Comparison of ENCODE assay signal across 8 mouse cellular contexts in the genomic region with DNA sequence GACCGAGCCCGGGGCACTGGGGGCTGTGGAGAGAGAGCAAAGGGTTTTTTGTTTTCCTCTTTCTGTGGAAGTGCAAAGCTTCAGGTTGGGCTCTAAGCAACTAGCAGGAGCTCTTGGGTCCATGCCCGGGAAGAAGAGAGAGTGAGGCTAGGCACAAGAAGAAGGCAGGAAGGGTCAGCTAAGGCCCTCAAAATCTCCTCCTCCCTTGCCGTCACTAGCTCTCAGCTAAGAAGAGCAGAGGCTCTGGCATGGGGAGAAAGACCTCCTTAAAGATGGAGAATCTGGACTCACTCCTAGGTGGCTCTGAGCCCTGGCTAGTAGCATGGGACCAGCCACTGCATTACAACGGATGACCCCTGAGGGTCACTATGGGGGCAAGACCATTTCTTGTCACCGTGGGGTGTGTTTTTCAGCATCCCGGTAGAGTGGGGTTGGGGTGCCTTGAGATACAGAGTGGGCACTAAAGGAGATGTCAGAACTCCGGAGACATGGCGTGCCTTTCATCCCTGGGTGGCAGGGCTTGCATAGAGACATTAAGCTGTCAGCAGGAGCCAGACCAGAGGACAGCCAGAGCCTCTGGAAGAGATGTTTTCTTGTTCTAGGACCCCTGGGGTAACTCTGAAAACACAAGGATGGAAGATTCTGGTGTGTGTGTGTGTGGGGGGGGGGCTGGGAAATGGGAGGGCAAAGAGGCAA. TPM values are rescaled to one million over a fixed set of nuclear protein-coding genes. Genes with fewer than 3 reads are reported as not detected.
DNase-seq lines count a peak whose midpoint lies in the region; ATAC-seq and TF ChIP-seq lines count a peak whose summit lies in the region.

No protein-coding gene starts in this region.

- no peaks in the 10 kb centered on the region for H3K36me3 ChIP-seq in megakaryocyte, embryonic 14.5 days (replicated peaks; ENCODE audit: low read length)
- H3K36me3 ChIP-seq in hindbrain, embryonic 16.5 days (ENCODE audit: control insufficient read depth, insufficient read depth, low read length) = no peaks in the 10 kb centered on the region
- no peaks in the 10 kb centered on the region for H3K36me3 ChIP-seq in lung, embryonic 14.5 days (ENCODE audit: insufficient read depth)

- no peak overlapping the region for H3K9ac ChIP-seq in hindbrain, embryonic 16.5 days (ENCODE audit: low read depth, low read length)
- no peak overlapping the region for H3K9ac ChIP-seq in lung, embryonic 14.5 days

- peaks cover 72% of the 10 kb centered on the region for H3K4me1 ChIP-seq in megakaryocyte, embryonic 14.5 days
- peaks cover 6% of the 10 kb centered on the region for H3K4me1 ChIP-seq in hindbrain, embryonic 16.5 days (ENCODE audit: control insufficient read depth, insufficient read depth, low read depth, low read length)
- H3K4me1 ChIP-seq in lung, embryonic 14.5 days (ENCODE audit: insufficient read depth) = peaks cover 48% of the 10 kb centered on the region

- H3K4me3 ChIP-seq in megakaryocyte, embryonic 14.5 days (replicated peaks) = peak overlapping the region; percentile 33
- H3K4me3 ChIP-seq in hindbrain, embryonic 16.5 days (ENCODE audit: low read length) = no peak overlapping the region
- no peak overlapping the region for H3K4me3 ChIP-seq in lung, embryonic 14.5 days (ENCODE audit: low read depth, low read length)

- peak; percentile 46 for DNase-seq in cerebellum, adult 9-10 months
- no peak for DNase-seq in cerebellum, postnatal 4 days (ENCODE audit: low spot score in 2 of 2)
- peak; percentile 64 for DNase-seq in lung, embryonic 14.5 days
- DNase-seq in spleen, postnatal 14 days (ENCODE audit: low spot score in 2 of 2) = no peak

- TF ChIP-seq CTCF in lung, embryonic 14.5 days (IDR thresholded peaks at IDR 0.05; ENCODE audit: low read depth) = no peak

- H3K27me3 ChIP-seq in megakaryocyte, embryonic 14.5 days (replicated peaks) = peaks cover 79% of the 10 kb centered on the region
- no peaks in the 10 kb centered on the region for H3K27me3 ChIP-seq in hindbrain, embryonic 16.5 days (replicated peaks; ENCODE audit: control insufficient read depth, insufficient read depth, low read length)
- no peaks in the 10 kb centered on the region for H3K27me3 ChIP-seq in lung, embryonic 14.5 days (ENCODE audit: insufficient read depth, low read length)

- ATAC-seq in megakaryocyte, adult 5-6 weeks (ENCODE audit: poor library complexity, severe bottlenecking) = no peak
- 0 out of 2 replicates have a peak, but pooled peaks have one; percentile 26 for ATAC-seq in hindbrain, embryonic 16.5 days
- ATAC-seq in lung, embryonic 14.5 days (ENCODE audit: insufficient read depth) = peak; percentile 13
- no peak for ATAC-seq in monocyte, adult 5-6 weeks (replicated peaks; ENCODE audit: insufficient number of reproducible peaks, low FRiP score, low TSS enrichment, poor library complexity, severe bottlenecking)

- no peak overlapping the region for H3K4me2 ChIP-seq in hindbrain, embryonic 16.5 days (ENCODE audit: low read length)
- peak overlapping the region; percentile 15; the same call in 1 of the 2 replicates for H3K4me2 ChIP-seq in lung, embryonic 14.5 days

- no peaks in the 10 kb centered on the region for H3K9me3 ChIP-seq in megakaryocyte, embryonic 14.5 days
- no peaks in the 10 kb centered on the region for H3K9me3 ChIP-seq in hindbrain, embryonic 16.5 days (ENCODE audit: control insufficient read depth, low read length)
- H3K9me3 ChIP-seq in lung, embryonic 14.5 days (ENCODE audit: low read depth, low read length) = no peaks in the 10 kb centered on the region

- peak overlapping the region; percentile 32; the same call in 1 of the 2 replicates for H3K27ac ChIP-seq in hindbrain, embryonic 16.5 days (ENCODE audit: low read depth, low read length)
- peak overlapping the region; percentile 75 for H3K27ac ChIP-seq in lung, embryonic 14.5 days (ENCODE audit: low read depth)

- WGBS in hindbrain, embryonic 16.5 days = 39% methylated on average over 9 of the region's 9 CpGs
- WGBS in lung, embryonic 14.5 days = 28% methylated on average over 9 of the region's 9 CpGs

RNA-seq across cellular contexts. Expression of a gene that starts 54.8 kb away (rescaled TPM):
- 2.9 and 9.4 TPM in 2 replicates for polyA plus RNA-seq in megakaryocyte, embryonic 14.5 days (2012; ENCODE audit: insufficient read depth, low replicate concordance)
- total RNA-seq in megakaryocyte, adult 5-6 weeks (2015) = 14.0 and 20.1 TPM in 2 replicates
- total RNA-seq in megakaryocyte, adult 5-6 weeks (2017) = 26.9 and 27.8 TPM in 2 replicates
- polyA plus RNA-seq in hindbrain, embryonic 16.5 days (2015; fragmentation: Nextera tagmentation; extraction: Ambion mirVana) = 72.2 and 80.1 TPM in 2 replicates
- polyA plus RNA-seq in lung, embryonic 14.5 days (2014; fragmentation: Nextera tagmentation; extraction: Ambion mirVana) = 86.6 and 86.9 TPM in 2 replicates
- total RNA-seq in monocyte, adult 5-6 weeks (2017) = 12.2 to 24.2 TPM (median 16.6 TPM) in 3 replicates

Comparison
In these comparisons a context has a peak if more than half of its experiments do, and no peak if none do; other contexts are left out.
1. DNase-seq: peak in cerebellum, adult 9-10 months (single experiment) and lung, embryonic 14.5 days (single experiment); none in cerebellum, postnatal 4 days (0 of 2) and spleen, postnatal 14 days (0 of 2).
2. ATAC-seq: peak in hindbrain, embryonic 16.5 days (single experiment) and lung, embryonic 14.5 days (single experiment); none in megakaryocyte, adult 5-6 weeks (single experiment) and monocyte, adult 5-6 weeks (single experiment).